12 mouse cellular contexts compared by ENCODE assay signal in genomic region chr1:102378613-102379012, GRCm38 (mm10).
DNase-seq lines count a peak whose midpoint lies in the region; ATAC-seq and TF ChIP-seq lines count a peak whose summit lies in the region.
"Had no signal": no experiment of that assay in that cellular context is flagged by ENCODE, and none has a peak within 500 bp of the region (broad histone marks: within the 10 kb centered on the region; RNA-seq: fewer than 3 reads in every experiment).

No protein-coding gene starts in this region.

- TF ChIP-seq CTCF in cortical plate, adult 2 months (IDR thresholded peaks at IDR 0.05; ENCODE audit: extremely low read depth, insufficient read depth, low read length): peak; percentile 22; the same call in 1 of the 2 replicates
- TF ChIP-seq CTCF in stomach, postnatal 0 days (IDR thresholded peaks at IDR 0.05; ENCODE audit: low read depth): peak; percentile 33

- H3K27ac ChIP-seq in hindbrain, embryonic 10.5 days: no peak overlapping the region
- H3K27ac ChIP-seq in hindbrain, embryonic 16.5 days (ENCODE audit: low read depth, low read length): no peak overlapping the region
- H3K27ac ChIP-seq in midbrain, embryonic 14.5 days (replicated peaks; ENCODE audit: low read depth, low read length): no peak overlapping the region
- no peak overlapping the region for H3K27ac ChIP-seq in midbrain, embryonic 15.5 days
- H3K27ac ChIP-seq in cortical plate, adult 2 months (ENCODE audit: insufficient read depth, low read length): no peak overlapping the region
- H3K27ac ChIP-seq in stomach, postnatal 0 days (replicated peaks): no peak overlapping the region
- H3K27ac ChIP-seq: stomach, embryonic 15.5 days had no signal

- TF ChIP-seq EP300 in stomach, postnatal 0 days (optimal IDR thresholded peaks at IDR 0.05): no peak

- DNase-seq in hindbrain, embryonic 10.5 days (ENCODE audit: low spot score): peak; percentile 2
- peak; percentile 38 for DNase-seq in midbrain, embryonic 14.5 days
- DNase-seq in stomach, postnatal 0 days (ENCODE audit: low spot score): no peak
- no peak for DNase-seq in kidney, adult 18-20 months
- DNase-seq: cerebellum, adult 11 months; kidney, postnatal 36 days had no signal

- H3K9me3 ChIP-seq in hindbrain, embryonic 10.5 days: no peaks in the 10 kb centered on the region
- no peaks in the 10 kb centered on the region for H3K9me3 ChIP-seq in hindbrain, embryonic 16.5 days (ENCODE audit: control insufficient read depth, low read length)
- H3K9me3 ChIP-seq in midbrain, embryonic 14.5 days (ENCODE audit: control insufficient read depth, low read length): no peaks in the 10 kb centered on the region
- H3K9me3 ChIP-seq in midbrain, embryonic 15.5 days: no peaks in the 10 kb centered on the region
- H3K9me3 ChIP-seq in stomach, postnatal 0 days (ENCODE audit: control insufficient read depth, low read length): no peaks in the 10 kb centered on the region
- H3K9me3 ChIP-seq: stomach, embryonic 15.5 days had no signal

- 62% methylated on average over 1 of the region's 1 CpGs for WGBS in hindbrain, embryonic 10.5 days
- 86% methylated on average over 1 of the region's 1 CpGs for WGBS in hindbrain, embryonic 16.5 days
- WGBS in midbrain, embryonic 14.5 days: 54% methylated on average over 1 of the region's 1 CpGs
- WGBS in midbrain, embryonic 15.5 days: 54% methylated on average over 1 of the region's 1 CpGs
- WGBS in stomach, postnatal 0 days: 73% methylated on average over 1 of the region's 1 CpGs

- no peaks in the 10 kb centered on the region for H3K4me1 ChIP-seq in hindbrain, embryonic 10.5 days (replicated peaks)
- no peaks in the 10 kb centered on the region for H3K4me1 ChIP-seq in hindbrain, embryonic 16.5 days (ENCODE audit: control insufficient read depth, insufficient read depth, low read depth, low read length)
- no peaks in the 10 kb centered on the region for H3K4me1 ChIP-seq in midbrain, embryonic 14.5 days (ENCODE audit: control insufficient read depth, insufficient read depth, low read length)
- H3K4me1 ChIP-seq in midbrain, embryonic 15.5 days: no peaks in the 10 kb centered on the region
- H3K4me1 ChIP-seq in cortical plate, adult 2 months (ENCODE audit: control insufficient read depth, insufficient read depth, low read length): no peaks in the 10 kb centered on the region
- H3K4me1 ChIP-seq in stomach, postnatal 0 days (replicated peaks; ENCODE audit: control insufficient read depth, insufficient read depth): no peaks in the 10 kb centered on the region
- H3K4me1 ChIP-seq: stomach, embryonic 15.5 days had no signal

- no peaks in the 10 kb centered on the region for H3K36me3 ChIP-seq in hindbrain, embryonic 10.5 days
- H3K36me3 ChIP-seq in hindbrain, embryonic 16.5 days (ENCODE audit: control insufficient read depth, insufficient read depth, low read length): no peaks in the 10 kb centered on the region
- no peaks in the 10 kb centered on the region for H3K36me3 ChIP-seq in midbrain, embryonic 14.5 days (ENCODE audit: control insufficient read depth, insufficient read depth, low read length)
- H3K36me3 ChIP-seq in midbrain, embryonic 15.5 days (replicated peaks): no peaks in the 10 kb centered on the region
- H3K36me3 ChIP-seq in stomach, postnatal 0 days (ENCODE audit: control insufficient read depth, insufficient read depth, low read length): no peaks in the 10 kb centered on the region
- H3K36me3 ChIP-seq: stomach, embryonic 15.5 days had no signal

- no peak overlapping the region for H3K4me2 ChIP-seq in hindbrain, embryonic 16.5 days (ENCODE audit: low read length)
- no peak overlapping the region for H3K4me2 ChIP-seq in midbrain, embryonic 14.5 days (ENCODE audit: low read length)
- no peak overlapping the region for H3K4me2 ChIP-seq in midbrain, embryonic 15.5 days
- no peak overlapping the region for H3K4me2 ChIP-seq in stomach, postnatal 0 days (replicated peaks; ENCODE audit: low read depth)
- H3K4me2 ChIP-seq: liver, embryonic 11.5 days; stomach, embryonic 15.5 days had no signal

- H3K9ac ChIP-seq in hindbrain, embryonic 16.5 days (ENCODE audit: low read depth, low read length): no peak overlapping the region
- no peak overlapping the region for H3K9ac ChIP-seq in midbrain, embryonic 14.5 days (replicated peaks; ENCODE audit: low read length)
- H3K9ac ChIP-seq in midbrain, embryonic 15.5 days: no peak overlapping the region
- H3K9ac ChIP-seq in stomach, postnatal 0 days (ENCODE audit: low read length): no peak overlapping the region
- H3K9ac ChIP-seq: stomach, embryonic 15.5 days had no signal

- no peak for ATAC-seq in hindbrain, embryonic 16.5 days
- ATAC-seq in midbrain, embryonic 14.5 days (ENCODE audit: low FRiP score, low TSS enrichment): no peak
- no peak for ATAC-seq in midbrain, embryonic 15.5 days (replicated peaks)
- ATAC-seq in stomach, postnatal 0 days (ENCODE audit: low FRiP score, low TSS enrichment): no peak

- H3K4me3 ChIP-seq in hindbrain, embryonic 10.5 days: no peak overlapping the region
- no peak overlapping the region for H3K4me3 ChIP-seq in hindbrain, embryonic 16.5 days (ENCODE audit: low read length)
- no peak overlapping the region for H3K4me3 ChIP-seq in midbrain, embryonic 14.5 days (replicated peaks; ENCODE audit: low read depth, low read length)
- H3K4me3 ChIP-seq in midbrain, embryonic 15.5 days: no peak overlapping the region
- no peak overlapping the region for H3K4me3 ChIP-seq in cortical plate, adult 2 months (ENCODE audit: insufficient read depth, low read length)
- H3K4me3 ChIP-seq in stomach, postnatal 0 days (ENCODE audit: low read depth, low read length): no peak overlapping the region
- H3K4me3 ChIP-seq: erythroblast, embryonic 14.5 days; stomach, embryonic 15.5 days had no signal

- TF ChIP-seq POLR2A in cortical plate, adult 2 months (IDR thresholded peaks at IDR 0.05; ENCODE audit: extremely low read depth, insufficient read depth, low read length): no peak

- H3K27me3 ChIP-seq in hindbrain, embryonic 10.5 days (ENCODE audit: insufficient read depth, poor library complexity, severe bottlenecking): no peaks in the 10 kb centered on the region
- no peaks in the 10 kb centered on the region for H3K27me3 ChIP-seq in hindbrain, embryonic 16.5 days (replicated peaks; ENCODE audit: control insufficient read depth, insufficient read depth, low read length)
- H3K27me3 ChIP-seq in midbrain, embryonic 14.5 days (ENCODE audit: control insufficient read depth, insufficient read depth, low read length): no peaks in the 10 kb centered on the region
- H3K27me3 ChIP-seq in midbrain, embryonic 15.5 days (replicated peaks): no peaks in the 10 kb centered on the region
- no peaks in the 10 kb centered on the region for H3K27me3 ChIP-seq in stomach, postnatal 0 days (ENCODE audit: control insufficient read depth, insufficient read depth, low read length)
- H3K27me3 ChIP-seq: stomach, embryonic 15.5 days had no signal

Comparison
In these comparisons a context has a peak if more than half of its experiments do, and no peak if none do; other contexts are left out.
1. DNase-seq: peak in hindbrain, embryonic 10.5 days (single experiment) and midbrain, embryonic 14.5 days (single experiment); none in stomach, postnatal 0 days (single experiment) and kidney, adult 18-20 months (single experiment).